23 mouse cellular contexts compared by ENCODE assay signal in the genomic region with DNA sequence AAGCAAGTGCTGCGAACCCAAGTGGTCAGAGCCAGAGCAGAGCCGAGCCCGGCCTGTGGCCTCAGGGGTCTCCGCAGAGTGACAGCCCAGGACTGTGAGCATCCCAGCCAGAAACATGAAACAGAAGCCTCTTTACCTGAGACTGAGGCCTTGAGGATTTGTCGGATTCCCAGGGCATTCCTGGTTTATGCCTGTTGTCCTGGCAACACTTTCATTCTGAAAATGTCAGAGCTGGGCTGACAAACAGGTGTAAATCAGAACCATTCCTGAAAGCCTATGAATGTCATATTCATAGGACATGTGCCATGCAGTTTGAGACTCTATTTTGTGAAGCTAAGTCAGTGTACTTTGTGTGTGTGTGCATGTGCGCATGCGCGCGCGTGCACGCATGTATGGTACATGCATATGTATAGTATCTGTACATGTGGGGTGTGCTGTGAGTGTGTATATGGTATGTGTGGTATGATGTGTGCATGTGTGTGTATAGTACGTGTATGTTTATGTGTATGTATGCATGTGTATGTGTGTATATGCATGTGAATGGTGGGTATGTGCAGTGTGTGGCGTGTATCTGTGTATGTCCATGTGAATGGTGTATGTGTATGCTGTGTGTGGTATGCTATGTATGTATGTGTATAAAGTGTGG.
A peak's percentile ranks its signal among the peaks of the same experiment; 100 is the strongest.
DNase-seq lines count a peak whose midpoint lies in the region; ATAC-seq lines count a peak whose summit lies in the region.
"Had no signal": no experiment of that assay in that cellular context is flagged by ENCODE, and none has a peak within 500 bp of the region (broad histone marks: within the 10 kb centered on the region; RNA-seq: fewer than 3 reads in every experiment).

No protein-coding gene starts in this region.

- 0 out of 2 replicates have a peak, but pooled peaks cover 4% of the 10 kb centered on the region for H3K4me1 ChIP-seq in hindbrain, embryonic 16.5 days (ENCODE audit: control insufficient read depth, insufficient read depth, low read depth, low read length)
- peaks cover 24% of the 10 kb centered on the region for H3K4me1 ChIP-seq in hindbrain, embryonic 13.5 days (replicated peaks)
- H3K4me1 ChIP-seq in midbrain, embryonic 11.5 days (ENCODE audit: control insufficient read depth, insufficient read depth, low read length) = no peaks in the 10 kb centered on the region
- H3K4me1 ChIP-seq in midbrain, embryonic 10.5 days = peaks cover 28% of the 10 kb centered on the region
- peaks cover 16% of the 10 kb centered on the region for H3K4me1 ChIP-seq in midbrain, embryonic 16.5 days (ENCODE audit: control insufficient read depth, insufficient read depth, low read length)
- H3K4me1 ChIP-seq: heart, embryonic 12.5 days; heart, embryonic 15.5 days had no signal

- no peak overlapping the region for H3K27ac ChIP-seq in hindbrain, embryonic 16.5 days (ENCODE audit: low read depth, low read length)
- H3K27ac ChIP-seq in hindbrain, embryonic 13.5 days = no peak overlapping the region
- H3K27ac ChIP-seq in midbrain, embryonic 11.5 days (ENCODE audit: low read depth, low read length) = no peak overlapping the region
- no peak overlapping the region for H3K27ac ChIP-seq in midbrain, embryonic 10.5 days (replicated peaks)
- peak overlapping the region; percentile 25 for H3K27ac ChIP-seq in midbrain, embryonic 16.5 days (ENCODE audit: low read length)
- H3K27ac ChIP-seq: forebrain, embryonic 10.5 days; forebrain, embryonic 13.5 days; heart, embryonic 15.5 days; hindbrain, embryonic 15.5 days had no signal

- WGBS in hindbrain, embryonic 16.5 days = 93% methylated on average over 13 of the region's 13 CpGs
- WGBS in hindbrain, embryonic 13.5 days = 90% methylated on average over 13 of the region's 13 CpGs
- 89% methylated on average over 13 of the region's 13 CpGs for WGBS in midbrain, embryonic 11.5 days
- 88% methylated on average over 13 of the region's 13 CpGs for WGBS in midbrain, embryonic 10.5 days
- WGBS in midbrain, embryonic 16.5 days = 85% methylated on average over 13 of the region's 13 CpGs

- ATAC-seq in hindbrain, embryonic 16.5 days = 0 out of 2 replicates have a peak, but pooled peaks have one; percentile 17
- ATAC-seq in hindbrain, embryonic 13.5 days (ENCODE audit: low FRiP score) = no peak
- ATAC-seq in midbrain, embryonic 11.5 days (ENCODE audit: low FRiP score) = no peak
- ATAC-seq in midbrain, embryonic 16.5 days = peak; percentile 62
- ATAC-seq: forebrain, embryonic 13.5 days; Patski had no signal

- no peaks in the 10 kb centered on the region for H3K36me3 ChIP-seq in hindbrain, embryonic 16.5 days (ENCODE audit: control insufficient read depth, insufficient read depth, low read length)
- H3K36me3 ChIP-seq in hindbrain, embryonic 13.5 days = no peaks in the 10 kb centered on the region
- H3K36me3 ChIP-seq in midbrain, embryonic 11.5 days (ENCODE audit: control insufficient read depth, insufficient read depth, low read length) = no peaks in the 10 kb centered on the region
- no peaks in the 10 kb centered on the region for H3K36me3 ChIP-seq in midbrain, embryonic 10.5 days
- H3K36me3 ChIP-seq in midbrain, embryonic 16.5 days (ENCODE audit: control insufficient read depth, insufficient read depth, low read length) = no peaks in the 10 kb centered on the region
- H3K36me3 ChIP-seq: forebrain, embryonic 10.5 days; G1E; heart, embryonic 12.5 days; heart, embryonic 15.5 days; hindbrain, embryonic 15.5 days had no signal

- H3K9me3 ChIP-seq in hindbrain, embryonic 16.5 days (ENCODE audit: control insufficient read depth, low read length) = no peaks in the 10 kb centered on the region
- H3K9me3 ChIP-seq in hindbrain, embryonic 13.5 days = no peaks in the 10 kb centered on the region
- H3K9me3 ChIP-seq in midbrain, embryonic 11.5 days (ENCODE audit: control insufficient read depth, low read length) = no peaks in the 10 kb centered on the region
- H3K9me3 ChIP-seq in midbrain, embryonic 10.5 days (replicated peaks) = no peaks in the 10 kb centered on the region
- H3K9me3 ChIP-seq in midbrain, embryonic 16.5 days (replicated peaks; ENCODE audit: control insufficient read depth, low read length, poor library complexity, severe bottlenecking) = no peaks in the 10 kb centered on the region
- H3K9me3 ChIP-seq: forebrain, embryonic 10.5 days; forebrain, embryonic 13.5 days; heart, embryonic 12.5 days; heart, embryonic 15.5 days; hindbrain, embryonic 15.5 days had no signal

- peak; percentile 77 for DNase-seq in midbrain, embryonic 11.5 days (ENCODE audit: low spot score, missing footprints)
- DNase-seq in midbrain, embryonic 10.5 days (ENCODE audit: low spot score) = no peak
- no peak for DNase-seq in lung, postnatal 10 days
- DNase-seq in urinary bladder, postnatal 4 days (ENCODE audit: low spot score in 2 of 2) = no peak
- DNase-seq: adrenal gland, postnatal 36 days; B cell, adult 2 months; cerebellum, adult 18-20 months; cerebellum, adult 9-10 months; cerebellum, postnatal 14 days; gastrocnemius, postnatal 25 days; heart, adult 18-20 months; heart, postnatal 10 days; heart, postnatal 36 days had no signal

- H3K27me3 ChIP-seq in hindbrain, embryonic 16.5 days (replicated peaks; ENCODE audit: control insufficient read depth, insufficient read depth, low read length) = no peaks in the 10 kb centered on the region
- 0 out of 2 replicates have a peak, but pooled peaks cover 4% of the 10 kb centered on the region for H3K27me3 ChIP-seq in hindbrain, embryonic 13.5 days
- no peaks in the 10 kb centered on the region for H3K27me3 ChIP-seq in midbrain, embryonic 11.5 days (ENCODE audit: control insufficient read depth, insufficient read depth, low read length)
- 0 out of 2 replicates have a peak, but pooled peaks cover 4% of the 10 kb centered on the region for H3K27me3 ChIP-seq in midbrain, embryonic 10.5 days (ENCODE audit: low read depth, poor library complexity, severe bottlenecking)
- H3K27me3 ChIP-seq in midbrain, embryonic 16.5 days (ENCODE audit: control insufficient read depth, insufficient read depth, low read depth, low read length) = no peaks in the 10 kb centered on the region; the same call in 1 of the 2 replicates
- H3K27me3 ChIP-seq: forebrain, embryonic 13.5 days had no signal

- H3K9ac ChIP-seq in hindbrain, embryonic 16.5 days (ENCODE audit: low read depth, low read length) = no peak overlapping the region
- H3K9ac ChIP-seq in hindbrain, embryonic 13.5 days = no peak overlapping the region
- H3K9ac ChIP-seq in midbrain, embryonic 11.5 days (ENCODE audit: low read length) = no peak overlapping the region
- no peak overlapping the region for H3K9ac ChIP-seq in midbrain, embryonic 16.5 days (ENCODE audit: low read depth, low read length)
- H3K9ac ChIP-seq: forebrain, embryonic 13.5 days; heart, embryonic 12.5 days; heart, embryonic 15.5 days; hindbrain, embryonic 15.5 days had no signal

- H3K4me2 ChIP-seq in hindbrain, embryonic 16.5 days (ENCODE audit: low read length) = no peak overlapping the region
- H3K4me2 ChIP-seq in hindbrain, embryonic 13.5 days = no peak overlapping the region
- no peak overlapping the region for H3K4me2 ChIP-seq in midbrain, embryonic 11.5 days
- H3K4me2 ChIP-seq in midbrain, embryonic 16.5 days (ENCODE audit: low read length) = no peak overlapping the region
- H3K4me2 ChIP-seq: forebrain, embryonic 13.5 days; heart, embryonic 12.5 days; heart, embryonic 15.5 days; hindbrain, embryonic 15.5 days had no signal

- no peak overlapping the region for H3K4me3 ChIP-seq in hindbrain, embryonic 16.5 days (ENCODE audit: low read length)
- H3K4me3 ChIP-seq in hindbrain, embryonic 13.5 days = no peak overlapping the region
- H3K4me3 ChIP-seq in midbrain, embryonic 11.5 days (ENCODE audit: low read depth, low read length) = no peak overlapping the region
- no peak overlapping the region for H3K4me3 ChIP-seq in midbrain, embryonic 10.5 days
- no peak overlapping the region for H3K4me3 ChIP-seq in midbrain, embryonic 16.5 days (ENCODE audit: low read depth, low read length)
- H3K4me3 ChIP-seq: forebrain, embryonic 10.5 days; forebrain, embryonic 13.5 days; heart, embryonic 12.5 days; heart, embryonic 15.5 days; hindbrain, embryonic 15.5 days had no signal

Comparison
In these comparisons a context has a peak if more than half of its experiments do, and no peak if none do; other contexts are left out.
1. ATAC-seq: peak in hindbrain, embryonic 16.5 days (single experiment) and midbrain, embryonic 16.5 days (single experiment); none in hindbrain, embryonic 13.5 days (single experiment) and midbrain, embryonic 11.5 days (single experiment).